Mouse (Mus musculus): ENCODE measurements around the gene Atp2c1. TPM values are rescaled to one million over a fixed set of nuclear protein-coding genes. Genes with fewer than 3 reads are reported as not detected.

Gene Atp2c1
- polyA plus RNA-seq, 1 experiment = 20.5 TPM

DNA sequence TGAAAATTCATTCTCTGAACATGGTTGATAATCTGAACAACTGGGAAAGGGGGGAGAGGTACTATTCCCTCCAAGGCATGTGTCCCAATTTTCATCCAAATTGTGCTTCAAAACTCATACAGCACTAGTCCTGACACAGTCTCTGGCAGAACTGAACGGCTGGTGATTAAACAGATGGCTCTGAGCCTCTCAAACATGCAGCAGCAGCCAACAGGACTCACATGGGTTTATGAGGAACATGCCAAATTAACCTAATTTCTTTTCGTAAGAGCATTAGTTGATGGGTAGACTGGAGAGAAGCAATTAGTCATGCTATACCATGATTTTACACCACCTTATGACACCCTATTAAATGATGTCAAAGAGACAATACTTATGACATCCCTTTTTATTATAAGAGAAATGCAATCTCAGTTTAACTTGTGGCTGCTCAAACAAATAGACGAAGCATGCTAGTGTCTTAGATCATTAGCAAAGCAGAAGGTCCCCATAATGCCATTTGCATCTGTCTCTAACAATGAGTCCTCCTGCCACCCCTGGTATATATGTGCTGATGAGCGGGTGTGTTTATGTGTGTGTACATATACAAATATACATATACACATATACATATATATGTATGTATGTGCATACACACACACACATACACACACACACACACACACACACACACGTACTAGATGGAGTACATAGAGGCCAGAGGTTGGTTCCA is 163.4 kb downstream of the Atp2c1 start:
- H3K36me3 ChIP-seq (ENCODE audit: control insufficient read depth, insufficient read depth) = no peaks in the 10 kb centered on the region
- TF ChIP-seq MYOG (IDR thresholded peaks at IDR 0.05; ENCODE audit: control insufficient read depth in 1 of 3, insufficient read depth in 1 of 3, insufficient read length in 2 of 3, low read depth in 2 of 3) (no peak), POLR2AphosphoS2 (IDR thresholded peaks at IDR 0.05; ENCODE audit: insufficient read length, low read depth) (no peak), CEBPB (IDR thresholded peaks at IDR 0.05; ENCODE audit: insufficient read depth, poor library complexity, severe bottlenecking) (no peak), E2F4 (IDR thresholded peaks at IDR 0.05; ENCODE audit: insufficient read depth) (no peak), TCF12 (IDR thresholded peaks at IDR 0.05; ENCODE audit: insufficient read depth, poor library complexity, severe bottlenecking) (no peak), POLR2A (IDR thresholded peaks at IDR 0.05; ENCODE audit: insufficient read length, low read depth) (no peak), MYOD1 (IDR thresholded peaks at IDR 0.05; ENCODE audit: control insufficient read depth in 1 of 3, insufficient read length in 2 of 3, low read depth in 2 of 3) (no peak), REST (IDR thresholded peaks at IDR 0.05; ENCODE audit: insufficient read depth, insufficient read length) (no peak), TCF3 (IDR thresholded peaks at IDR 0.05; ENCODE audit: insufficient read length, low read depth) (no peak), SRF (IDR thresholded peaks at IDR 0.05; ENCODE audit: control insufficient read depth, insufficient read length, low read depth) (no peak), MAX (IDR thresholded peaks at IDR 0.05; ENCODE audit: low read depth) (no peak), USF1 (IDR thresholded peaks at IDR 0.05; ENCODE audit: low read depth) (no peak)
- no peak overlapping the region for H3K4me2 ChIP-seq (ENCODE audit: low read depth)
- no peak overlapping the region for H3K4me3 ChIP-seq
- H3ac ChIP-seq (ENCODE audit: control insufficient read depth, insufficient read length) = no peak overlapping the region
- H3K79me2 ChIP-seq (ENCODE audit: control insufficient read depth, insufficient read depth) = no peaks in the 10 kb centered on the region
- H3K27me3 ChIP-seq (ENCODE audit: control insufficient read depth, insufficient read depth, insufficient read length) = no peaks in the 10 kb centered on the region

- no peak overlapping the region for H3K4me3 ChIP-seq
- no peak overlapping the region for H3ac ChIP-seq (ENCODE audit: control insufficient read depth, insufficient read length)
- TF ChIP-seq MYOG (IDR thresholded peaks at IDR 0.05; ENCODE audit: control insufficient read depth in 1 of 3, insufficient read depth in 1 of 3, insufficient read length in 2 of 3, low read depth in 2 of 3) (no peak), REST (IDR thresholded peaks at IDR 0.05; ENCODE audit: insufficient read depth, insufficient read length) (no peak), MYOD1 (IDR thresholded peaks at IDR 0.05; ENCODE audit: control insufficient read depth in 1 of 3, insufficient read length in 2 of 3, low read depth in 2 of 3) (no peak), POLR2A (IDR thresholded peaks at IDR 0.05; ENCODE audit: insufficient read length, low read depth) (no peak), TCF3 (IDR thresholded peaks at IDR 0.05; ENCODE audit: insufficient read length, low read depth) (no peak), USF1 (IDR thresholded peaks at IDR 0.05; ENCODE audit: low read depth) (no peak), SRF (IDR thresholded peaks at IDR 0.05; ENCODE audit: control insufficient read depth, insufficient read length, low read depth) (no peak), E2F4 (IDR thresholded peaks at IDR 0.05; ENCODE audit: insufficient read depth) (no peak)
- H3K4me2 ChIP-seq (ENCODE audit: low read depth) = no peak overlapping the region
- H3K36me3 ChIP-seq (ENCODE audit: control insufficient read depth, insufficient read depth) = no peaks in the 10 kb centered on the region
- H3K27me3 ChIP-seq (ENCODE audit: control insufficient read depth, insufficient read depth, insufficient read length) = no peaks in the 10 kb centered on the region
- no peaks in the 10 kb centered on the region for H3K79me2 ChIP-seq (ENCODE audit: control insufficient read depth, insufficient read depth)
These were observed 164.9 kb downstream of the Atp2c1 start for GRCm38 (mm10) chr9:105362181-105362580.

Other genes with a start within 250 kb of the Atp2c1 start
- gene Aste1, start 131.9 kb downstream of the Atp2c1 start, polyA plus RNA-seq (2012; fragmentation: generic; extraction: Trizol) = 2.7 TPM
- 0.05 TPM for gene Nek11, start 131.8 kb downstream of the Atp2c1 start, polyA plus RNA-seq (2012; fragmentation: generic; extraction: Trizol)
- 10.9 TPM for gene Pik3r4, start 115.7 kb upstream of the Atp2c1 start, polyA plus RNA-seq (2012; fragmentation: generic; extraction: Trizol)